Mouse (Mus musculus): ENCODE measurements around the gene Zfp281.

GRCm38 (mm10) chr1:136626141-136626540 lies 1.4 kb downstream of the Zfp281 start:
- TF ChIP-seq CTCF (IDR thresholded peaks at IDR 0.05; ENCODE audit: control insufficient read depth, insufficient read depth, insufficient read length) (no peak), MYOD1 (IDR thresholded peaks at IDR 0.05; ENCODE audit: control insufficient read depth, insufficient read length, low read depth) (no peak), USF1 (IDR thresholded peaks at IDR 0.05; ENCODE audit: low read depth) (no peak), CEBPB (IDR thresholded peaks at IDR 0.05; ENCODE audit: low read depth) (no peak)

Measured in C2C12 (cell line).